In the genomic region with DNA sequence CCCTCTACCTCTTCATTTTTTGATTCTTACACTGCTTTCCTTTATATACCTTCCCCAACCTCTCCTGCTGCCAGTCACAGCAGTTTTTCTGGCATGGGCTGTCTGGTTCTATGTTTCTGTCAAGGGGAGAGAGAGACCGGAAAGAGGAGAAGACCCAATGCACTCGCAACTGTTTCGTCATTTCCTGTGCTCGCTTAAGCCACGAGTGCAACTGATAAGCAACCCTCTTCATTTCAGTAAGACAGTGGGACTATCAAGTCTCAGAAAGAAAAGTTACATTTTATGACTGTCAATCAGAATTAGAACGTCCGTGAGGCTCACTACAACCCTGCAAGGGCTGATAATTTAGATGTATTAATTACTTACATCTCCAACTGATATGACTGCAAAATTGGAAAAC, we compare ENCODE assay signal across 28 mouse cellular contexts.
DNase-seq lines count a peak whose midpoint lies in the region; ATAC-seq and TF ChIP-seq lines count a peak whose summit lies in the region.
"Had no signal": no experiment of that assay in that cellular context is flagged by ENCODE, and none has a peak within 500 bp of the region (broad histone marks: within the 10 kb centered on the region; RNA-seq: fewer than 3 reads in every experiment).

No protein-coding gene starts in this region.

- H3K36me3 ChIP-seq in lung, embryonic 14.5 days (ENCODE audit: insufficient read depth), result no peaks in the 10 kb centered on the region
- no peaks in the 10 kb centered on the region for H3K36me3 ChIP-seq in myocyte (ENCODE audit: control insufficient read depth, insufficient read depth)
- H3K36me3 ChIP-seq in forebrain, embryonic 16.5 days (ENCODE audit: control insufficient read depth, insufficient read depth), result no peaks in the 10 kb centered on the region
- H3K36me3 ChIP-seq: embryonic facial prominence, embryonic 13.5 days; forebrain, embryonic 10.5 days; forebrain, embryonic 15.5 days; hindbrain, embryonic 10.5 days; hindbrain, embryonic 15.5 days; liver, embryonic 15.5 days; midbrain, embryonic 10.5 days; neural tube, embryonic 15.5 days had no signal

- no peak overlapping the region for H3ac ChIP-seq in myocyte (ENCODE audit: control insufficient read depth, insufficient read length)

- no peak for ATAC-seq in lung, embryonic 14.5 days (ENCODE audit: insufficient read depth)
- ATAC-seq in common myeloid progenitor, adult 5-6 weeks (replicated peaks; ENCODE audit: low read depth, poor library complexity, severe bottlenecking), result peak; percentile 84
- ATAC-seq in forebrain, embryonic 16.5 days, result no peak
- ATAC-seq: forebrain, embryonic 15.5 days; inflammation-experienced regulatory T-cells, adult 6 months had no signal

- TF ChIP-seq CTCF in lung, embryonic 14.5 days (IDR thresholded peaks at IDR 0.05; ENCODE audit: low read depth), result no peak
- no peak for TF ChIP-seq CTCF in lung, adult 2 months (IDR thresholded peaks at IDR 0.05; ENCODE audit: insufficient read depth, low read length)

- H3K79me2 ChIP-seq in myocyte (ENCODE audit: control insufficient read depth, insufficient read depth), result no peaks in the 10 kb centered on the region

- H3K4me2 ChIP-seq in lung, embryonic 14.5 days, result no peak overlapping the region
- H3K4me2 ChIP-seq in myocyte (ENCODE audit: low read depth), result peak overlapping the region; percentile 37
- H3K4me2 ChIP-seq in forebrain, embryonic 16.5 days (ENCODE audit: low read length), result no peak overlapping the region
- H3K4me2 ChIP-seq: embryonic facial prominence, embryonic 13.5 days; forebrain, embryonic 15.5 days; hindbrain, embryonic 15.5 days; liver, embryonic 15.5 days; neural tube, embryonic 15.5 days had no signal

- no peak for TF ChIP-seq POLR2A in lung, adult 2 months (IDR thresholded peaks at IDR 0.05; ENCODE audit: borderline replicate concordance, extremely low read depth, low read depth, low read length)
- TF ChIP-seq POLR2A in myocyte (IDR thresholded peaks at IDR 0.05; ENCODE audit: insufficient read length, low read depth), result no peak

- no peak overlapping the region for H3K9ac ChIP-seq in lung, embryonic 14.5 days
- no peak overlapping the region for H3K9ac ChIP-seq in forebrain, embryonic 16.5 days (replicated peaks; ENCODE audit: low read depth, low read length)
- H3K9ac ChIP-seq: embryonic facial prominence, embryonic 13.5 days; forebrain, embryonic 15.5 days; hindbrain, embryonic 15.5 days; liver, embryonic 15.5 days; neural tube, embryonic 15.5 days had no signal

- no peaks in the 10 kb centered on the region; the same call in 1 of the 2 replicates for H3K9me3 ChIP-seq in lung, embryonic 14.5 days (ENCODE audit: low read depth, low read length)
- no peaks in the 10 kb centered on the region for H3K9me3 ChIP-seq in forebrain, embryonic 16.5 days (ENCODE audit: control insufficient read depth, low read length)
- H3K9me3 ChIP-seq: embryonic facial prominence, embryonic 13.5 days; forebrain, embryonic 15.5 days; hindbrain, embryonic 10.5 days; hindbrain, embryonic 15.5 days; liver, embryonic 15.5 days; midbrain, embryonic 10.5 days; neural tube, embryonic 15.5 days had no signal

- peak overlapping the region; percentile 37 for H3K27ac ChIP-seq in lung, embryonic 14.5 days (ENCODE audit: low read depth)
- no peak overlapping the region for H3K27ac ChIP-seq in forebrain, embryonic 16.5 days (ENCODE audit: low read length)
- H3K27ac ChIP-seq: embryonic facial prominence, embryonic 13.5 days; forebrain, embryonic 10.5 days; forebrain, embryonic 15.5 days; gastrocnemius, adult 2 months; hindbrain, embryonic 10.5 days; hindbrain, embryonic 15.5 days; liver, embryonic 15.5 days; midbrain, embryonic 10.5 days; neural tube, embryonic 15.5 days had no signal

- DNase-seq in lung, embryonic 14.5 days, result no peak
- DNase-seq in lung, adult 2 months, result no peak
- peak; percentile 94 for DNase-seq in 416B (ENCODE audit: low read depth)
- DNase-seq in B cell, adult 2 months, result no peak
- DNase-seq: adrenal gland, postnatal 10 days; cerebellum, adult 9-11 months; gastrocnemius, adult 2 months; gastrocnemius, postnatal 36 days; heart, postnatal 14 days; kidney, adult 11 months; kidney, postnatal 14 days; layer of hippocampus, adult 9-11 months; liver; right cerebral cortex, postnatal 25 days; thymus, postnatal 14 days had no signal

- 25% methylated on average over 7 of the region's 7 CpGs for WGBS in lung, embryonic 14.5 days
- WGBS in lung, adult 2 months, result 29% methylated on average over 7 of the region's 7 CpGs
- 82% methylated on average over 7 of the region's 7 CpGs for WGBS in forebrain, embryonic 16.5 days

- no peak overlapping the region for H3K4me3 ChIP-seq in lung, embryonic 14.5 days (ENCODE audit: low read depth, low read length)
- H3K4me3 ChIP-seq in lung, adult 2 months (replicated peaks; ENCODE audit: extremely low read depth, low read depth, low read length), result no peak overlapping the region
- no peak overlapping the region for H3K4me3 ChIP-seq in myocyte
- H3K4me3 ChIP-seq in forebrain, embryonic 16.5 days (replicated peaks; ENCODE audit: low read length), result no peak overlapping the region
- H3K4me3 ChIP-seq: embryonic facial prominence, embryonic 13.5 days; forebrain, embryonic 10.5 days; forebrain, embryonic 15.5 days; gastrocnemius, adult 2 months; hindbrain, embryonic 10.5 days; hindbrain, embryonic 15.5 days; liver, embryonic 15.5 days; midbrain, embryonic 10.5 days; neural tube, embryonic 15.5 days had no signal

- no peaks in the 10 kb centered on the region for H3K27me3 ChIP-seq in lung, embryonic 14.5 days (ENCODE audit: insufficient read depth, low read length)
- H3K27me3 ChIP-seq in myocyte (ENCODE audit: control insufficient read depth, insufficient read depth, insufficient read length), result no peaks in the 10 kb centered on the region
- no peaks in the 10 kb centered on the region for H3K27me3 ChIP-seq in forebrain, embryonic 16.5 days (replicated peaks; ENCODE audit: control insufficient read depth, insufficient read depth, low read length)
- H3K27me3 ChIP-seq: CH12.LX; forebrain, embryonic 15.5 days; hindbrain, embryonic 15.5 days; liver, embryonic 15.5 days; neural tube, embryonic 15.5 days had no signal

- no peaks in the 10 kb centered on the region; the same call in 1 of the 2 replicates for H3K4me1 ChIP-seq in lung, embryonic 14.5 days (ENCODE audit: insufficient read depth)
- peaks cover 2% of the 10 kb centered on the region; the same call in 1 of the 2 replicates for H3K4me1 ChIP-seq in lung, adult 2 months (ENCODE audit: control insufficient read depth, insufficient read depth, low read length)
- no peaks in the 10 kb centered on the region for H3K4me1 ChIP-seq in forebrain, embryonic 16.5 days (replicated peaks; ENCODE audit: control insufficient read depth, insufficient read depth, low read length)
- H3K4me1 ChIP-seq: embryonic facial prominence, embryonic 13.5 days; forebrain, embryonic 10.5 days; forebrain, embryonic 15.5 days; hindbrain, embryonic 10.5 days; hindbrain, embryonic 15.5 days; liver, embryonic 15.5 days; midbrain, embryonic 10.5 days; neural tube, embryonic 15.5 days had no signal

TF ChIP-seq in myocyte, 11 proteins besides CTCF, POLR2A, EP300 and RAD21:
- TF ChIP-seq CEBPB (IDR thresholded peaks at IDR 0.05; ENCODE audit: insufficient read depth, poor library complexity, severe bottlenecking) (peak; percentile 19; the same call in 1 of the 2 replicates), POLR2AphosphoS2 (IDR thresholded peaks at IDR 0.05; ENCODE audit: insufficient read length, low read depth) (no peak)
